Mouse (Mus musculus): ENCODE measurements around the gene Lmf1. TPM values are rescaled to one million over a fixed set of nuclear protein-coding genes. Genes with fewer than 3 reads are reported as not detected.

Gene Lmf1
- polyA plus RNA-seq, 1 experiment from 2014 or later, result 24.2 TPM

GRCm38 (mm10) chr17:25565860-25566600, 12.9 kb upstream of the Lmf1 start:
- 78% methylated on average over 17 of the region's 17 CpGs for WGBS
- H3K27me3 ChIP-seq (ENCODE audit: control insufficient read depth, insufficient read depth, low read length), result peaks cover 11% of the 10 kb centered on the region
- peaks cover 13% of the 10 kb centered on the region; the same call in 1 of the 2 replicates for H3K4me1 ChIP-seq (ENCODE audit: control insufficient read depth, insufficient read depth, low read length)
- no peak for ATAC-seq (ENCODE audit: low read depth)
- H3K27ac ChIP-seq (ENCODE audit: low read depth, low read length), result no peak overlapping the region
- H3K36me3 ChIP-seq (ENCODE audit: control insufficient read depth, insufficient read depth, low read length), result no peaks in the 10 kb centered on the region
- H3K9me3 ChIP-seq (ENCODE audit: control insufficient read depth, low read length), result no peaks in the 10 kb centered on the region
- H3K9ac ChIP-seq (replicated peaks; ENCODE audit: low read depth, low read length), result no peak overlapping the region
- no peak overlapping the region for H3K4me3 ChIP-seq (ENCODE audit: low read depth, low read length)
- peak overlapping the region; percentile 15; the same call in 1 of the 2 replicates for H3K4me2 ChIP-seq (ENCODE audit: low read depth, low read length)

DNA sequence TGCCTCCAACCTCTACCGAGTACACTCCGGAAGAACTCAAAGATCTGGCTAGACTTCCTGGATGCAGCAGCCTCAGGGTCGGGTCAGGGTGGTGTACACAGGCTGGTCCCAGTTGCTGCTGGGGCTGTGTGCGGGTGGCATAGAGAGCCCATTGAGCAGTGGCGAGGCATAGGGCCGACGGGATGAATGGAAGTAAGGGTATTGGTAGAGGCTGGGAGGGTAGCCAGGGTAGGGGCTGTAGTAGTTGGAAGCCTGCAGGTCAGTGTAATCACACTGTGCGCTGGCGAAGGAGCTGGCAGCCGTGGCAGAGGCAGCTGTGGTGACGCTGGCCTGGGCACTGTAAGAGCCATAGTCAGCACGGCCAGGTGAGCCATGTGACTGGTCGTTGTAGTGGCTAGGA, 11.6 kb upstream of the Lmf1 start:
- H3K4me3 ChIP-seq (ENCODE audit: low read depth, low read length), result 0 out of 2 replicates have a peak overlapping the region, but pooled peaks have one; percentile 1
- H3K27ac ChIP-seq (ENCODE audit: low read depth, low read length), result peak overlapping the region; percentile 28; the same call in 1 of the 2 replicates
- no peak for ATAC-seq (ENCODE audit: low read depth)

DNA sequence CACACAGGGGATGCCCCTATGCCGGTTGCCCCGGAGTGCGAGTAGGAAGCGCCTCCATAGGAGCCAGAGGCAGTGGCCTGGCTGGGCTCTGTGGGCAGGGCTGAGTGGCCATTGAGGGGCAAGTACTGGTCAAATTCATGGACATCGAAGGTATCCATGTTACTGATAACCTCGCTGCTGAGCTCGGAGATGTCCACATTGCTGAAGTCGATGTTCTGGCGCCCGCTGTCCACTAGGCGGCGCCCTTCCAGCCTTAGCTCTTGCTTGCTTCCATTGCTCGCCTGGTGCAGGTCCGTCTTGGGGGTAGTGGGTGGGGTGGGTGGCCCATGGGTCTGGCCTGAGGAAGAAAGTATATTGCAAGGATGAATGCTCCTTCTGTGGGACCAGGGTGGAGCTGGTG, 11.1 kb upstream of the Lmf1 start:
- H3K4me2 ChIP-seq (ENCODE audit: low read depth, low read length), result peak overlapping the region; percentile 26
- no peak overlapping the region for H3K4me3 ChIP-seq (ENCODE audit: low read depth, low read length)
- H3K36me3 ChIP-seq (ENCODE audit: control insufficient read depth, insufficient read depth, low read length), result no peaks in the 10 kb centered on the region
- H3K27me3 ChIP-seq (ENCODE audit: control insufficient read depth, insufficient read depth, low read length), result peaks cover 11% of the 10 kb centered on the region
- H3K9ac ChIP-seq (replicated peaks; ENCODE audit: low read depth, low read length), result peak overlapping the region; percentile 25
- no peaks in the 10 kb centered on the region for H3K9me3 ChIP-seq (ENCODE audit: control insufficient read depth, low read length)
- peaks cover 17% of the 10 kb centered on the region; the same call in 1 of the 2 replicates for H3K4me1 ChIP-seq (ENCODE audit: control insufficient read depth, insufficient read depth, low read length)
- no peak for ATAC-seq (ENCODE audit: low read depth)
- peak overlapping the region; percentile 28; the same call in 1 of the 2 replicates for H3K27ac ChIP-seq (ENCODE audit: low read depth, low read length)
- 23% methylated on average over 14 of the region's 14 CpGs for WGBS

More for the DNA sequence above, 11.6 kb upstream of the Lmf1 start:
- no peaks in the 10 kb centered on the region for H3K9me3 ChIP-seq (ENCODE audit: control insufficient read depth, low read length)
- H3K27me3 ChIP-seq (ENCODE audit: control insufficient read depth, insufficient read depth, low read length), result peaks cover 11% of the 10 kb centered on the region
- 79% methylated on average over 13 of the region's 13 CpGs for WGBS
- no peaks in the 10 kb centered on the region for H3K36me3 ChIP-seq (ENCODE audit: control insufficient read depth, insufficient read depth, low read length)
- H3K4me1 ChIP-seq (ENCODE audit: control insufficient read depth, insufficient read depth, low read length), result peaks cover 17% of the 10 kb centered on the region; the same call in 1 of the 2 replicates
- H3K4me2 ChIP-seq (ENCODE audit: low read depth, low read length), result peak overlapping the region; percentile 26; the same call in 1 of the 2 replicates
- peak overlapping the region; percentile 25; the same call in 1 of the 2 replicates for H3K9ac ChIP-seq (replicated peaks; ENCODE audit: low read depth, low read length)

DNA sequence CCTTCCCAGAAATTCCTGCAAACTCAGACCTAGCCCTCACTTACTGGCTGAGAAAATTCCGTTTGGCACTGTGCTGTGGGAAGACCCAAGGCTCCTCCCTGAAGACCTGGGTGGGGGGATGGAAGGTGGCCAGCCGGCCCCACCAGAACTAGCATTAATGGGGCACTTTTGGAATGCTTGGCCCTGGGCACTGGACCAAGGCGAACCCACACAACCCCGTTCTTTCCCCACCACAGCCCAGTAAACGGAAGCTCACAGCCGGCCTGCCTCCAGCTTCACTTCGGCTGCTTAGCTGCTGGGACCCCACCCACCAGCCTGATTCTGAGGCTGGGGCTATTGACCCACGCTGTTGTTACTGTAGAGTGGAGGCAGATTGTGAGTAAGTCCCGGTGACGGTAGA, 10.7 kb upstream of the Lmf1 start:
- Histone ChIP-seq H3K4me2 (ENCODE audit: low read depth, low read length) (peak overlapping the region; percentile 26), H3K27ac (ENCODE audit: low read depth, low read length) (no peak overlapping the region; the same call in 1 of the 2 replicates), H3K9me3 (ENCODE audit: control insufficient read depth, low read length) (no peaks in the 10 kb centered on the region), H3K36me3 (ENCODE audit: control insufficient read depth, insufficient read depth, low read length) (no peaks in the 10 kb centered on the region), H3K27me3 (ENCODE audit: control insufficient read depth, insufficient read depth, low read length) (peaks cover 11% of the 10 kb centered on the region), H3K4me1 (ENCODE audit: control insufficient read depth, insufficient read depth, low read length) (peaks cover 17% of the 10 kb centered on the region; the same call in 1 of the 2 replicates), H3K4me3 (ENCODE audit: low read depth, low read length) (peak overlapping the region; percentile 46; the same call in 1 of the 2 replicates), H3K9ac (replicated peaks; ENCODE audit: low read depth, low read length) (0 out of 2 replicates have a peak overlapping the region, but pooled peaks have one; percentile 21)
- 40% methylated on average over 10 of the region's 10 CpGs for WGBS
- 0 out of 2 replicates have a peak, but pooled peaks have one; percentile 5 for ATAC-seq (ENCODE audit: low read depth)

DNA sequence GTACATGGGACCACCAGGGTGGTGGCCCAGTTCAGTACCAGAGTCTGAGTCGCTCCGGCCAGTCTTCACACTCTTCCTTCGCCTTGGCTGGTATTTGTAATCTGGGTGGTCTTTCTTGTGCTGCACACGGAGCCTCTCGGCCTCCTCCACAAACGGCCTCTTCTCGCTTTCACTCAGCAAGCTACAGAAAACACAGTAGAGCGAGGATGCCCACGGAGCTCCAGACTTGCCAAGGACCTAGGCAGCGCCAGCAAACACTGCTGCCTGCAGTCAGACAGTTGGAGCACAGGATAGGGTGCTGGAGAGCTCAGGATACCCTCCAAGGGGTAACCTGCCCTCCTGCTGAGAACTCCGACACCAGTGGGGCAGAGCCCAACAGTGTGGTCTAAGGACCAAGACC, 10.0 kb upstream of the Lmf1 start:
- no peak for ATAC-seq (ENCODE audit: low read depth)
- H3K4me1 ChIP-seq (ENCODE audit: control insufficient read depth, insufficient read depth, low read length), result peaks cover 17% of the 10 kb centered on the region; the same call in 1 of the 2 replicates
- peak overlapping the region; percentile 39; the same call in 1 of the 2 replicates for H3K9ac ChIP-seq (replicated peaks; ENCODE audit: low read depth, low read length)
- peaks cover 11% of the 10 kb centered on the region for H3K27me3 ChIP-seq (ENCODE audit: control insufficient read depth, insufficient read depth, low read length)
- H3K36me3 ChIP-seq (ENCODE audit: control insufficient read depth, insufficient read depth, low read length), result no peaks in the 10 kb centered on the region
- H3K4me2 ChIP-seq (ENCODE audit: low read depth, low read length), result peak overlapping the region; percentile 93; the same call in 1 of the 2 replicates
- no peaks in the 10 kb centered on the region for H3K9me3 ChIP-seq (ENCODE audit: control insufficient read depth, low read length)
- H3K4me3 ChIP-seq (ENCODE audit: low read depth, low read length), result peak overlapping the region; percentile 46
- H3K27ac ChIP-seq (ENCODE audit: low read depth, low read length), result no peak overlapping the region
- WGBS, result 72% methylated on average over 11 of the region's 11 CpGs

DNA sequence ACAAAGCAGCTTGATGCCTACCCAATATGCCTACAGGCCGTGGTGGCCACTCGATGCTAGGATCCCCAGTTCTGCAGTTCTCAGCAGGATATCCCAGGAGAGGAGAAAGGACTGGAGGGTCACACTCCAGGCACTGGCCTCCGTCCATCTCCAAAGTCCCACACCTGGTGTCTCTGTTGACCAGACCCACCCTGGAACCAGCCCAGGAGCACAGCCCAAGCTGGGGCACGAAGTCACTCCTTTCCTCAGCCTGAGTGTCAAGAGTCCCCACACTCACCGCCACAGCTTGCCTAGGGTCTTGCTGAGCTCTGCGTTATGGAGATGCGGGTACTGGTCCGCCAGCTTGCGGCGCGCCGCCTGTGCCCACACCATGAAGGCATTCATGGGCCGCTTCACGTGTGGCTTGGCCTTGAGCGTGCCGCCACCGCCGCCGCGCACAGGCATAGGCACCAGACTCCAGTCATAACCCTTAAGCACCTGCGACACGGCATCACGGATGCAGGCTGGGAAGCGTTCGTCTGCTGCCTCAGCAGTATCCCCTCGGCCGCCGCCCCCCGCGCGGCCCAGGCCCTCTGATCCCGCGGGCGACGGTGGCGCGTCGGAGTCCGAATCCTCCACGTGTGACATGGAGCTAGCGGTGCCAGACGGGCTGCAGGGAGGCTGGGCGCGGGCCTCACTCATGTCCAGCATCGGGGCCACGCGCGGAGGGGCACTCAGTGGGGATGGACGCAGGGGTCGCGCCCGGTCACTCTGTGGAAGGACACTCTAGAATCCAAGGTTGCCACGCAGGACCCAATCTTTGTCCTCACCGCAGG, 8.8 kb upstream of the Lmf1 start:
- H3K36me3 ChIP-seq (ENCODE audit: control insufficient read depth, insufficient read depth, low read length), result no peaks in the 10 kb centered on the region
- no peaks in the 10 kb centered on the region for H3K9me3 ChIP-seq (ENCODE audit: control insufficient read depth, low read length)
- ATAC-seq (ENCODE audit: low read depth), result 0 out of 2 replicates have a peak, but pooled peaks have one; percentile 2
- H3K27ac ChIP-seq (ENCODE audit: low read depth, low read length), result 0 out of 2 replicates have a peak overlapping the region, but pooled peaks have one; percentile 16
- peaks cover 11% of the 10 kb centered on the region for H3K27me3 ChIP-seq (ENCODE audit: control insufficient read depth, insufficient read depth, low read length)
- WGBS, result 2% methylated on average over 49 of the region's 54 CpGs
- H3K4me2 ChIP-seq (ENCODE audit: low read depth, low read length), result peak overlapping the region; percentile 93
- peak overlapping the region; percentile 59 for H3K9ac ChIP-seq (replicated peaks; ENCODE audit: low read depth, low read length)
- peak overlapping the region; percentile 46 for H3K4me3 ChIP-seq (ENCODE audit: low read depth, low read length)
- H3K4me1 ChIP-seq (ENCODE audit: control insufficient read depth, insufficient read depth, low read length), result peaks cover 13% of the 10 kb centered on the region; the same call in 1 of the 2 replicates

DNA sequence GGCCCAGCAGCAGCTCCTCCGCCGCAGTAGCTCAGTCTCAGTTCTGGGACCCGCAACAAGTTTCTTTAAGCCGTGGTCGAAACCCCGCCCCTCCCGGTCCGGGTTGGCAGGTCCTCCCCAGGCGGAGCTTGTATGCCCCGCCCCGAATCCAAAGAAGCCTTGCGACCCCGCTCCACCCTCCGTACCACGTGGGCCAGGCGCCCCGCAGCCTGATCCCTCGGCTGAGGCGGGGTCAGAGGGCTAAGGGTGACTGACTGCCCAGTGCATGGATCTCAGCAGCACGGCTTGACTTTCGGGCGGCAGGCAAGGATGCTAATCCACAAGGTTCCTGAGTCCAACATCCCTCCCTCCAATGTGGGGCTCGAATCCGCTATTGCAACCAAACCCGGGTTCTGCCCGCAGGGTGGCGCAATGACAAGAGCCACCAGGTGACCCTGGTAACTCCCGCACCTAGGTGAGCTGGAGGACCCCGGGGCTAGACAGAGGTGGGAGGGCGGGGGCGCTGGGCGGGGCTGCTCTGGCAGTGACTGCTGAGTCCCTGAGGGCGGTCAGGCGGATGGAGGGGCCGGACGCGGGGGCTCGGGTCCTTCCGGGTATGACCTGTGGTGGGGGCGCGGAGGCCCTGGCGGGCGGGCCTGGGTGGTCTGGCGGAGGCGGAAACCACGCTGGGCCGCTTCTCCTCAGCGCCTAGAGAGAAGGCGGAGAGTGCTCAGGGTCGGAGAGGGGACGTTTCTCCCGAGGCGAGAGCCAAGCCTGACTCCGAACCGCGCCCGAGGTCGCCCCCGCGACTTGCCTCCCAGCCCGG, 8.0 kb upstream of the Lmf1 start, which contains the start of gene Sox8:
TSS of gene Sox8 (minus strand) at position 39 of the 805 bp plus-strand sequence.
- Histone ChIP-seq H3K27ac (ENCODE audit: low read depth, low read length) (0 out of 2 replicates have a peak within 1 kb of the TSS, but pooled peaks have one; percentile 16), H3K9me3 (ENCODE audit: control insufficient read depth, low read length) (no peaks in the 10 kb centered on the region), H3K4me2 (ENCODE audit: low read depth, low read length) (peak within 1 kb of the TSS; percentile 93), H3K9ac (replicated peaks; ENCODE audit: low read depth, low read length) (peak within 1 kb of the TSS; percentile 59), H3K4me3 (ENCODE audit: low read depth, low read length) (peak within 1 kb of the TSS; percentile 46), H3K4me1 (ENCODE audit: control insufficient read depth, insufficient read depth, low read length) (peaks cover 17% of the 10 kb centered on the region; the same call in 1 of the 2 replicates), H3K27me3 (ENCODE audit: control insufficient read depth, insufficient read depth, low read length) (peaks cover 11% of the 10 kb centered on the region), H3K36me3 (ENCODE audit: control insufficient read depth, insufficient read depth, low read length) (no peaks in the 10 kb centered on the region)
- peak; percentile 50 for ATAC-seq (ENCODE audit: low read depth)
- 1% methylated on average over 58 of the region's 61 CpGs for WGBS

- H3K27ac ChIP-seq (ENCODE audit: low read depth, low read length), result no peak overlapping the region
- peak overlapping the region; percentile 46 for H3K4me3 ChIP-seq (ENCODE audit: low read depth, low read length)
- ATAC-seq (ENCODE audit: low read depth), result no peak
- peak overlapping the region; percentile 51 for H3K9ac ChIP-seq (replicated peaks; ENCODE audit: low read depth, low read length)
- no peaks in the 10 kb centered on the region for H3K9me3 ChIP-seq (ENCODE audit: control insufficient read depth, low read length)
- WGBS, result 9% methylated on average over 8 of the region's 8 CpGs
- peaks cover 17% of the 10 kb centered on the region; the same call in 1 of the 2 replicates for H3K4me1 ChIP-seq (ENCODE audit: control insufficient read depth, insufficient read depth, low read length)
- H3K27me3 ChIP-seq (ENCODE audit: control insufficient read depth, insufficient read depth, low read length), result peaks cover 11% of the 10 kb centered on the region
- H3K4me2 ChIP-seq (ENCODE audit: low read depth, low read length), result peak overlapping the region; percentile 93
- no peaks in the 10 kb centered on the region for H3K36me3 ChIP-seq (ENCODE audit: control insufficient read depth, insufficient read depth, low read length)
Observed at GRCm38 (mm10) chr17:25571453-25571820, 7.4 kb upstream of the Lmf1 start.

Measured in neural tube, embryonic 14.5 days (tissue).